Mouse (Mus musculus): ENCODE data around the gene Casp7.

Casp7 gene

GRCm38 (mm10) chr19:56486926-56487325 is 90.0 kb downstream of the Casp7 start:
- no peak for DNase-seq (ENCODE audit: low read depth, low spot score)
- Histone ChIP-seq H3K27me3 (ENCODE audit: control insufficient read depth, insufficient read depth, low read length, poor library complexity, severe bottlenecking) (no peaks in the 10 kb centered on the region), H3K36me3 (ENCODE audit: control insufficient read depth, insufficient read depth, low read length, poor library complexity, severe bottlenecking) (no peaks in the 10 kb centered on the region)

GRCm38 (mm10) chr19:56487339-56487738 is 90.4 kb downstream of the Casp7 start:
- DNase-seq (ENCODE audit: low read depth, low spot score) = no peak
- Histone ChIP-seq H3K36me3 (ENCODE audit: control insufficient read depth, insufficient read depth, low read length, poor library complexity, severe bottlenecking) (no peaks in the 10 kb centered on the region), H3K27me3 (ENCODE audit: control insufficient read depth, insufficient read depth, low read length, poor library complexity, severe bottlenecking) (no peaks in the 10 kb centered on the region)

GRCm38 (mm10) chr19:56489601-56490000 is 92.7 kb downstream of the Casp7 start:
- no peaks in the 10 kb centered on the region for H3K36me3 ChIP-seq (ENCODE audit: control insufficient read depth, insufficient read depth, low read length, poor library complexity, severe bottlenecking)
- no peak for DNase-seq (ENCODE audit: low read depth, low spot score)

More at GRCm38 (mm10) chr19:56489601-56490000, 92.7 kb downstream of the Casp7 start:
- no peaks in the 10 kb centered on the region for H3K27me3 ChIP-seq (ENCODE audit: control insufficient read depth, insufficient read depth, low read length, poor library complexity, severe bottlenecking)
